Mouse (Mus musculus) hematopoietic stem cell, adult 5-6 weeks (primary cell): ENCODE data around the gene Eif4a3. TPM values are rescaled to one million over a fixed set of nuclear protein-coding genes. Genes with fewer than 3 reads are reported as not detected.
"Not testable (repeated sequence)": the region's sequence is repeated elsewhere in the genome, so short reads cannot be mapped to it uniquely, and the experiment has no call there.

Source experiments
- ATAC-seq, 2 experiments: fragments of 125-278 bp in 1 of 2; replicated peaks in 1 of 2; 2 replicates each; pipeline ENCODE4 v1.8.0; 2016 to 2017; ENCODE audit warnings: inconsistent platforms in 2 of 2, mild to moderate bottlenecking in 2 of 2, moderate number of reproducible peaks in 2 of 2, low read depth in 1 of 2, moderate TSS enrichment in 1 of 2; ENCODE audit not compliant: low FRiP score in 2 of 2, poor library complexity in 2 of 2, severe bottlenecking in 2 of 2, insufficient read depth in 1 of 2, low TSS enrichment in 1 of 2
- total RNA-seq: library from RNA; stranded (forward); fragments of 172-1452, 232-1000 nt; gene quantifications from 2 replicates; pipeline ENCODE4 v1.2.3, GENCODE M21; 2017

Eif4a3 gene
- total RNA-seq, 1 experiment from 2014 or later: 163 TPM

DNA sequence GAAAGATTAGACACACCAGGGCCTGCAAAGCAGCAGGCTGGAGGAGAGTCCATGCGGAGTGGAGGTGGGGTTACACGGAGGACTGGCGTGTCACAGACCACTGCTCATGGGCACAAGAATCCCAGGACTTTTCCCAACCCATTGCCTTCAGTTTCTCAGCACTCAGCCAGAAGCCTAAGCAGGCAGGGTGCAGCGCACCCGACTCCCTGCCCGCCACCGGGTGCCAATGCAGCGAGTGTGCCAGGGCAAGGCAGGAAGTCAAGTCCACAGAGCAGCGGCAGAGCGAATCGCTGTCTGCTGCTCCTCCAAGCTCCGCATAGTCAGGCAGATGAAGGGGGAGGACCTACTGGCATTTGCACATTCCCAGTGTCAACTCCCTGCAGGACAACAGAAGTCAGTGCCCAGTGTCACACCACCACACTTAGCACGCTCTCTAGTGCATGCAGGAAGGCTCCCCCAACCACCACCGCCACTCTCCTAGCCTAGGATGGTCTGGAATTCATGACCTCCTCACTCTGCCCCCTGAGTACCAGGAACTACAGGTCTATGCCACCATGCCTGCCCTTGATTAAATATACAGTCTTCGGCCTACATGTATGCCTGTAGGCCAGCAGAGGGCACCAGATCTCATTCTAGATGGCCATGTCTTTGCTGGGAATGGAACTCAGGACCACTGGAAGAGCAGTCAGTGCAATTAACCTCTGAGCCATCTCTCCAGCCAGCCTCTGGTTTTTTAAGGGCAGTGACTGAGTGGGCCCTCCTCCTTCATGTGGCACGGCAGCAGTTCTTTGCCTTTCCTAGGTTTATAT is 5.2 kb upstream of the Eif4a3 start:
- ATAC-seq: peak; percentile 71 to 84; a peak in 3 of 4 replicates

DNA sequence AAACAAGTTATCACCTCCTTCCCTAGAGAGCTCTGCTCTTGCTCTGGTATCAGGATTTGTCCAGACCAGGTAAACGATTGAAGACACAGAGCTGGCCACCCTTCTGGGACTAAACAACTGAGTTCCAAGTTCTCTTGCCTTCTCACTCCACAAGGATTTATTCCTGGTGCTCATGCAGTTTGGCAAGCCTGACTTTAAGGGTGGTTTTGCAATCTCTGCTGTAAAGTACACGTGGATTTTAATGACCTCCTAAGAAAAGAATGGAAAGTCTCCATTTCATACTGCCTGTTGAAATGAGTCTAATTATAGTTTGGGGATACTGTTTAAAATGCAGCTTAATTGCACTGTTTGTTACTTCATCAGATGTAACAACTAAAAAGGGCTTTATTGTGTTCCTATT is 1.1 kb upstream of the Eif4a3 start:
- no peak for ATAC-seq

DNA sequence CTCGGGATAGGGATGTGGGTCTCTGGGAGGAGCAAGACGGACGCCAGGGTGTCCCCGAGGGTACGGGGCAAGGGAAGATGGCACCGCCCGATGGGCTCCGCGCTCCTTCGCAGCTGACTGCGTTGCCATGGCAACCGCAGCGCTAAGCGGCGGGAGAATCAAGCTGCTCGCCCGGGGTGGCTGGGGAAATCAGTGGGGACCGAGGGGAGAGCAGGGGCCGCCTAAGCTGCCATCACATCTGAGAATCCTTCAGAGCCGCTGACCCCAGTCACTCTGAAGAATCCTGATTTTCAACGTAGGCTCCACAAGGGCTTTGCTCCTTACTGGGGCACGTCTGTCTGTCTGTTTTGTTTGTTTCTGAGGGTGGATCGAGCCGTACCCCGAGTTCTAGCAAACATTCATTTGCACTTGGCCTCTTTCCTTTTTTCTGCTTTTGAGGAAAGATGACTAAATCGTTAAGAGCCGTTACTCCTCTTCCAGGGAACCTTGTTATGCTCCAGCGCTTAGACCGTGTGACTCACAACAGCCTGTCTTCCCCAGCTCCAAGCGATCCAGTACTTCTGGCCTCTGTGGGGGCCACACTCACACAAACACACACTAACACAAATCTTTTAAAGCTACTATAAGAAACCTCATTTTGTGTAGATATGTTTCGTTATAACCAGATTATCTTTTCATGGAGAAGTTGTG is 502 bp upstream of the Eif4a3 start:
- peak; percentile 48 to 54 for ATAC-seq

DNA sequence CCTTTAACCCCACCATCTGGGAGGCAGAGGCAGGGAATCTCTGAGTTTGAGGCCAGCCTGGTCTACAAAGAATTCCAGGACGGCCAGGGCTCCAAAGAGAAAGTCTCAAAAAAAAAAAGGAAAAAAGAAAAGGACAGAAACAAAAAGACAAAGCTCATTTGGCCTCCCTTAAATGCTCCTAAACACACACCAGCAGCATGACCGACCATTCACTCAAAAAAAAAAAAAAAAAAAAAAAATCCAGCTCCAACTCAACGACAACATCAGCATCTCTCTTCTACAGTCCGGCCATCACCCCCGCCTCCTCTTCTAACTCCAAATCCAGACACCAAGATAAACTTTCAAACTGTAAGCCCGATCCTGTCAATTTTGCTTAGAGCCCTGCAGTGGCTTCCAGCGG is 972 bp downstream of the Eif4a3 start:
- ATAC-seq: no peak

DNA sequence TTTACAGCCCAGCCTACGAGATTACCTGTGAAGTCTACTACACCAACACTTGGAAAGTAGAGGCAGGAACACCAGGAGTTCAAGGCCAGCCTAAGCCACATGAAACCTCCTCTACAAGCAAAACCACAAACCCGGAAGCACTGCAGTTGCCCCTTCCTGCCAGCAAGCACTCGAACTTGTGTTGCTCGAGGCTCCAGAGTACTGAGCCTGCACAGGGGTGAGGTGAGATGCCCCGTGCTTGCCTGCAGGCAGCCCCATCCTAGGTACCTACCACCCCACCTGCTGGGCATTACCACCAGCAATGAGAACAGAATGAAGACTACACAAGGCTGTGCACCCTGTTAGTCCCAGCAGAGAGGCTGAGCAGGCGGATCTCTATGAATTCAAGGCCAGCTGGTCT is 1.9 kb downstream of the Eif4a3 start:
- no peak for ATAC-seq

DNA sequence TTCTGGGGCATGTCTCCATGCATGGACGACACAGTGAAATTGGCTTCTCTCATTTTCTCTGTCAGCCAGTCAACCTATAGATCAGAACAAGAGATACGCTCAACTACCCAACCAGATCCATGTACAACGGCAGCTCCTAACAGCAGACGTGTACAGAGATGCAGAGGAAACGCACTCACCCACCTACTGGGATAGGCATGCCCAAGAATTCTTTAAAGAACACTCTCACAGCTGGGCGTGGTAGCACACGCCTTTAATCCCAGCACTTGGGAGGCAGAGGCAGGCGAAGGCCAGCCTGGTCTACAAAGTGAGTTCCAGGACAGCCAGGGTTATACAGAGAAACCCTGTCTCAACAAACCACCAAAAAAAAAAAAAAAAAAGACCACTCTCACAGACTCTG is 7.0 kb downstream of the Eif4a3 start:
- ATAC-seq: not testable (repeated sequence)

DNA sequence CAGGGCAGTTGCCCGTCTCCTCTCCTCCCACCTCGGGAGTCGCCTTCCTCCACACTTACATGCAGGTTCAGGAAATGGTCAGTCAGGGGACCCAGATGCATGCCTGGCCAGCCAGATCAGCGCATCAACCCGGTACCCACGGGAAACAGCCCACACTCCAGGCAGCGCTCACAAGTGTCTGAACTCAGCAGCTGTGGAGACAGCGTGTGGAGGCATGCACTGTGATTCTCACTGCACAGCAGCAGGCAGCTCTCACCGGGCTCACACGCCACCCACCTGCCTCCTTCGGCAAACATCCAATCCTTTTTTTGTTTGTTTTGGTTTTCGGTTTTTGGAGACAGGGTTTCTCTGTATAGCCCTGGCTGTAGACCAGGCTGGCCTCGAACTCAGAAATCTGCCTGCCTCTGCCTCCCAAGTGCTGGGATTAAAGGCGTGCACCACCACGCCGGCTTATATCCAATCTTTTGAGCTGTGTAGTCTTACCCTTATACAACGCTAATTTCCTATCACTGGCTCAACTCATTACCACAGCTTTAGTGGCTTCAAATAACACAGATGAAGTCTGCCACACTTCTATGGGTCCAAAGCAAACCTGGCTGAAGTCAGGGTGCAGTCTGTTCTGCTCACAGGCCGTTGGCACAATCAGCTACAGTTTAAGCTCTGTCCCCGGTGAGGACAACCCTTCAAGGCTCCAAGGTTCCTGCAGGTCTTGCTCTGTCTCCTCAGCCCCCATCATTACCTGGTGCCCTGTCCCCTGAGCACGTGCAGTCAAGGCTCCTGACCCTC is 12.5 kb downstream of the Eif4a3 start:
- 0 out of 4 replicates have a peak, but pooled peaks of 1 of the 2 experiments have one; percentile 7 for ATAC-seq

DNA sequence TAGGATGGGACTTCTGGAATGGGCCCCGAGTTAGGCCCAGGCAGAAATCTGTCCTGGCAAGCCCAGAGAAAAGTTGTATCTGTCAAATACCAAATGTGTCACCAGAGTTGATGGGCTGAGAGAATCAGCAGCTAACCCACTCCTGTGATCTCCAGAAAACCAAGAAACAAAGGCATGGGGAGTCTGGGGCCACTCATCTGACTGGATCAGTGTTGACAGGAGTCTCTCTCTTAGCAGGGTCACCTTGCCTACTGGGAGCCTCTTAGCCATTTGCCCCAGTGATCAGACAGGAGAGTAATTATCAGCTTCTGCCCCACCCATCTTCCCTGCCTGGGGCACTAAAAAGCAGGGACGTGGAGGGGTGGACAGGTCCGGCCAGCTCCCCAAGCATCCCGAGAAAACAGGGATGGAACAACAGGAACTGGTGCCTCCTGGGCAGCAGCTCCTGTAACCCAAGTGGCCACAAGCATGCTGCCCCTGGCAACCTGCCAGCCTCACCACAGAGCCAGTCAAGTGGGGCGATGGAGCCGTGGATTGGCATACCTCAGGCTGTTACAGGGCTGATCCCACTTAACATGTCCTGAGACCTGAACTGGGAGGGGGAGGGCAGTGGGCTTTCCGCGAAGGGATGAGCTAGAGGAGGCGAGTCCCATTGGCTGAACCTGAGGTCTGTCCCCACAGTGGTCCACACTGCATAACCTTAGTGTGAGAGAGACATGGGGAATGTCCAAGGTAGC is 13.9 kb downstream of the Eif4a3 start:
- no peak for ATAC-seq

DNA sequence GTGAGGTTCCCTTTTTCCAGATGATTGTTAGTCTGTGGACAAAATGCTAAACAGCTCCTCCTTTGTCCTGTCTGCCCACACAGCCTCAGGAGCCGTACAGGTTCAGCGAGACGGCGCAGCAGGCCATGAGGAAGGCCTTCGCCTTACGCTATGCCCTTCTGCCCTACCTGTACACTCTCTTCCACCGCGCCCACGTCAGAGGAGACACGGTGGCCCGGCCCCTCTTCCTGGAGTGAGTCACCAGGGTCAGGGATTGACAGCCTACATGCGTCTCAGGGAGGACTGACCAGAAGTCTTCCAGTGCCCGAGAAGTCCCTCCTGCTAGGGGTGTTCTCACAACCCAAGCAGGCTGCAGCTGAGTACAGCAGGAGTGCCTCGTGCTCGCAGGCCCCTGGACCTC is 18.9 kb downstream of the Eif4a3 start:
- no peak for ATAC-seq

DNA sequence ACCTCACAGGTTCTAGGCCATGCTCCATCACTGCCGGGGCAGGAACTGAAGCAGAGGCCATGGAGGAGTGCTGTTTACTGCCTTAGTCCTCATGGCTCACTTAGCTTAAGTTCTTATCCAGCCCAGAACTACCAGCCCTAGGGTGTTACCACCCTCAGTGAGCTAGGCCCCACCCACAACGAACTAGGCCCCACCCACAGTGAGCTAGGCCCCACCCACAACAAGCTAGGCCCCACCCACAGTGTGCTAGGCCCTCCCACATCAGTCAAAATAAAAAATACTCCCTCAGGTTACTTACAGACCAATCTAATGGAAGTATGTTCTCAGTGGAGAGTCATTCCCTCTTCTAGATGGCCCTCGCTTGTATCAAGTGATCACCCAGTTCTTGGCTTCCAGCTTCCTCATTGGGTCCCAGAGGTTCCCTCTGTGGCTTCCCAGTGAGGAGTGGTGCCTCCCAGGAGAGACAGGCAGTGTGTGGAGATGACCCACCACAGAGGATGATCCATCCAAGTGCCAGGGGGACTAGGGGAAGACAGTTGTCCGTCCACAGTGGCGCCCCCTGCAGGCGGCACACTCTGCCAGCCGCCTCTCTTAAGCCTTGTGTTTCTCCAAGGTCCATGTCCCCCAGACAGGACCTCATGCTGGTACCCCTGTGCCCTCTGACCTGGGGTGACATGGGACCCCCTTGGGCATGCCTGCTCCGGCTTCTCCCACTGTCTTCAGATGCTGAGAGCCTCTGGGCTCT is 26.5 kb downstream of the Eif4a3 start:
- ATAC-seq: no peak

DNA sequence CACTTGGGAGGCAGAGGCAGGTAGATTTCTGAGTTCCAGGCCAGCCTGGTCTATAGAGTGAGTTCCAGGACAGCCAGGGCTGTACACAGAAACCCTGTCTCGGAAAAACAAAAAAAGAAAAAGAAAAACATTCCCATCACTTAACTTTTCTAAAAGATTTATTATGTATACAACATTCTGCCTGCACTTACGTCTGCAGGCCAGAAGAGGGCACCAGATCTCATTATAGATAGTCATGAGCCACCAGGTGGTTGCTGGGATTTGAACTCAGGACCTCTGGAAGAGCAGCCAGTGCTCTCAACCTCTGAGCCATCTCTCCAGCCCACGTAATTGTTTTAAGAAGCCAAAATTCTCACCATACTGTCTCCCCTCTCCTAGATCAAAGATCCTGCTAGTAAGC is 27.4 kb downstream of the Eif4a3 start:
- not testable (repeated sequence) for ATAC-seq

DNA sequence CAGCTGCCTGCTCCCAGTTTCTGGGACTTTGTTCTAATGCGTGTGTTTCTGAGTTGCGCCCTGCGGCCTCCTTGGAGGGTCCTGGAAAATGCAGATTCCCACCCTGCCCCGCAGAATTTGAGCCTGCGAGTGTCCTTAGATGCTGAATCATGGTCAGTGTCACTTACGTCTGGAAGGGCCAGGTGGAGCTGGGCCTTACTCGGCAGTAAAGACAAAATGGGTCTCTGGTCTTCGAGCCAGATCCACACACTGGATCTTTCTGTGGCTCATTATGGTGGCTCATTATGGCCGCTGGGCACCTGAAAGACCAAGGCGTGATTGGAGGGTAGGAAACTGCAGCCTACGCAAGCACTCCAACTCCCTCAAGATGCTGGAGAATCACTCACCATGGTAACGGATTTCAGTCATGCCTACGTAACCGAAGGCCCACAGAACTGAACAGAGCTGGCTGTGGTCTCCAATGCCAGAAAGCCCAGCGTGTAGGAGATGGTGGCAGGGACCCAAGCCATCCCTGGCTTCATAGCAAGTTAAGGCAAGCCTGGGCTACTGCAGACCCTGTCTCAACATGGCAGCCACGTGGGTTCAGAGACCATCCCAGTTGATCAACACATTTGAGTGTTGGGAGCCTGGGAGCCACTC is 31.2 kb downstream of the Eif4a3 start:
- no peak for ATAC-seq

DNA sequence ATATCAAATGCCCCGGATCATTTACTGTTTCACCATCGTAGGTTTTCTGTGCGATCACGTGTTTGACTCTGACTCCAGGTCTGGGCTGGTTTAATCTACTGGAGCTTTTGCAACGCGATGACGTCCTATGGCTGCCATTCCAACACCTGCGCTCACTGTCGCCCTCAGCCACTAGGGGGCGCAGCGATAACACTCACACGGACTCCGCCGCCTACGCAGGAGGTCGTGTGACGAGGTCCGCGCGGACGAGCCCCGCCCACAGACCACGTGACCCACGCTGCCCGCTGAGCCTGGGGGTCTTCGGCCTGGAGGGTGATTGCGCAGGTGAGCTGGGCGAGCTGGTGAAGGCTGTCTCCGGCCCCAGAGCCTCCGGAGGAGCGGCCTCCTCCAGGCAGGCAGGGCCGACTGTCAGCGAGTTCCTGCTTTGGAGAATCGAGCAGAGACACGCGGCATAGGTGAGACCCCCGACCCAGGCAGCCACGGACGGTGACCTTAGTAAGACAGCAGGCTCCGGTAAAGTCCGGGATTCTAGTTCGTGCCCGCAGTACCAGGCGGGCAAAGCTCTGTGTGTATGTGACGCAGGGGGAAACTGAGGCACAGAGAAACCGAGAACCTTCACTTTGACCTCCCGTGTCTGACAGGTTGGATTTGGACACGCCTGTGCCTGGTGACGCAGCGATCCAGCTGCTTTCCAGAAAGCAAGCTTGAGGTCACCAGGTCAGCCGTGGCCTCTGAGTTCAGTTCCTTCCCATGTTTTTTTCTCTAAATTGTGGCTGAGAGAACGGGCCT is 31.9 kb downstream of the Eif4a3 start, which contains the start of gene Gaa:
Gene Gaa, plus strand, starts transcription at position 120 of the 789 bp plus-strand sequence.
- ATAC-seq: peak; percentile 95 to 98

DNA sequence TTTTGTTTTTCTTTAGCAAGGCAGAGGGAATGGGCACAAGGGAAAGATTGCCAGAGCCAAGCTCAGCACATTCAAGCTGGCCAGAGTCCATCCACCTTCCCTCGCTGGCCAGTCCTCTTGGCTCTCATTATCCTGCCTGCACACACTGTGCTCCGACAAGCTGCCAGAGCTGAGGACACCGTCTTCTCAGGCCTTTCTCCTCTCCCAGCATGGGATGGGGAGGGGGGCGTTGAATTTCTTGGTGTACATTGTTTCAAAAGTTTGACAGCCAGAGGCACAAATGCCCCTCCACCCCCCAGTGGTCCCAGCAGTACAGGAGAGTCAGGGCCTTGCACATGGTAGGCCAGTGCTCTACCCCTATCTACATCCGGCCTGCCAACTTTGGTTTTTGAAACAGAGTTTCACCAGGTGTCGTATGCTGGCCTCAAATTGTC is 32.6 kb downstream of the Eif4a3 start:
- peak in 1 of 2 experiments; percentile 2; a peak in 1 of 4 replicates for ATAC-seq

DNA sequence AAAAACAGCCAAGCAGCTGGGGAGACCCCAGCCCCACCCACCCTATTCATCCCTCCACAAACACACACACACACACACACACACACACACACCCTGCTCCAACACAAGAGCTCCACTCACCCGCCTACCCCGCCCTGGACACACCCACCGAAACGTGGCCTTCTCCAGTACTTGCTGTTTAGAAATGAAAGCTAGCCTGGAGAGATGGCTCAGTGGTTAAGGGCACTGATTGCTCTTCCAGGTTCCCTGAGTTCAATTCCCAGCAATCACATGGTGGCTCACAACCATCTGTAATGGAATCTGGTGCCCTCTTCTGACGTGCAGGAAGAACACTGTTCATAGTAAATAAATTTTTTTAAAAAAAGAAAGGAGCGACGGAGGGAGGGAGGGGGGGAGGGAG is 34.1 kb downstream of the Eif4a3 start:
- ATAC-seq: no peak
